Mouse (Mus musculus): ENCODE results near the gene Clasp2.

- TF ChIP-seq CTCF (IDR thresholded peaks at IDR 0.05; ENCODE audit: insufficient read depth, low read length): no peak
- TF ChIP-seq POLR2A (IDR thresholded peaks at IDR 0.05; ENCODE audit: borderline replicate concordance, extremely low read depth, low read depth, low read length): no peak
Measured at GRCm38 (mm10) chr9:113935638-113936037, 194.4 kb downstream of the Clasp2 start.
